Mouse (Mus musculus) thymus, postnatal 14 days (tissue): ENCODE measurements around the gene Zc3hav1l.
A peak's percentile ranks its signal among the peaks of the same experiment; 100 is the strongest.

Source experiments
- DNase-seq: peaks from one replicate; pipeline ENCODE4 v3.0.0; 2021

The Zc3hav1l gene

GRCm38 (mm10) chr6:38298761-38299401, at the start of gene Zc3hav1l:
Gene Zc3hav1l (minus strand): TSS chr6:38299259.
- peak; percentile 70 for DNase-seq

GRCm38 (mm10) chr6:38347875-38348274, 48.8 kb upstream of the Zc3hav1l start:
- DNase-seq = no peak

- DNase-seq = peak; percentile 55
Observed at GRCm38 (mm10) chr6:38345796-38346195, 46.7 kb upstream of the Zc3hav1l start.

- DNase-seq = no peak
Observed at GRCm38 (mm10) chr6:38344006-38344670, 45.1 kb upstream of the Zc3hav1l start.

DNA sequence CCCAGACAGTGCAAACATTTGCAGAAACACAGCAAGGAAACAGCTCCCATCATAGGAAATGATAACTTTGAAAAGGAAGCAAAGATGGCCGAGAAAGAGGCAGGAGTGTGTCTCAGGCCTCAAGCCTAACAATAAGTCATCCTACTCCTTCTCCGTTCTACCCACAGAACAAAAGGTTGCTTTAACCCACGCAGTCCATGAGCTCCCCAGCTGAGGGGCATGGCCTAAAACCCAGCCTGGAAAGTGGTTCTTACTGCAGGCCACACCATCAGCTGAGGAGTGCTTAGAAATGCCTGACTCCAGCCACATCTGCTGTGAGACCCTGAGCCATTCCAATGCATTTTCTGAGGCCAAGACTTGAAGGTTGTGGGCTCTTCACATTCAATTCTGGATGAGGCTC, 44.5 kb upstream of the Zc3hav1l start:
- DNase-seq = no peak

GRCm38 (mm10) chr6:38342666-38342992, 43.6 kb upstream of the Zc3hav1l start:
- no peak for DNase-seq

- peak; percentile 20 for DNase-seq
Observed at GRCm38 (mm10) chr6:38341751-38342665, 42.9 kb upstream of the Zc3hav1l start.

- DNase-seq = no peak
Observed at GRCm38 (mm10) chr6:38339078-38339477, 40.0 kb upstream of the Zc3hav1l start.

DNA sequence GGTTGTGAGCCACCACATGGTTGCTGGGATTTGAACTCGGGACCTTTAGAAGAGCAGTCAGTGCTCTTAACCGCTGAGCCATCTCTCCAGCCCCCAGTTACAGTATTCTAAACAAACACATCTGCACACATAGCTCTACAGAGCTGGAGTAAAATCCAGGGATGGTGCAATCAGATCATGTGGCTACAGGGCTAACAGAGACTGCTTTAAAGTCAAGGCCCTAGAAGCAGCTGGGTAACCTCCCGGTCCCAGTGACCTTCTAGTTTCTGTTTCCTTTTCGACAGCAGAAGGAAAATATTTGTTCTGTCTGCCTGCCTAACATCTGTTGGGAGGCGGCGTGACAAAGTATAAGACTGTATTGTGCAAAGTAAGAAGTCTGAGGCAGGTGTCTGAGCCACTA, 38.9 kb upstream of the Zc3hav1l start:
- DNase-seq = no peak

- DNase-seq = peak; percentile 20
Observed at GRCm38 (mm10) chr6:38337166-38337705, 38.2 kb upstream of the Zc3hav1l start.

- no peak for DNase-seq
Observed at GRCm38 (mm10) chr6:38335264-38335663, 36.2 kb upstream of the Zc3hav1l start.

- peak; percentile 20 for DNase-seq
Observed at GRCm38 (mm10) chr6:38326596-38326995, 27.5 kb upstream of the Zc3hav1l start.

GRCm38 (mm10) chr6:38320621-38321020, 21.6 kb upstream of the Zc3hav1l start:
- no peak for DNase-seq

- peak; percentile 37 for DNase-seq
Observed at GRCm38 (mm10) chr6:38316050-38316449, 17.0 kb upstream of the Zc3hav1l start.

GRCm38 (mm10) chr6:38309741-38310140, 10.7 kb upstream of the Zc3hav1l start:
- DNase-seq = peak; percentile 69

DNA sequence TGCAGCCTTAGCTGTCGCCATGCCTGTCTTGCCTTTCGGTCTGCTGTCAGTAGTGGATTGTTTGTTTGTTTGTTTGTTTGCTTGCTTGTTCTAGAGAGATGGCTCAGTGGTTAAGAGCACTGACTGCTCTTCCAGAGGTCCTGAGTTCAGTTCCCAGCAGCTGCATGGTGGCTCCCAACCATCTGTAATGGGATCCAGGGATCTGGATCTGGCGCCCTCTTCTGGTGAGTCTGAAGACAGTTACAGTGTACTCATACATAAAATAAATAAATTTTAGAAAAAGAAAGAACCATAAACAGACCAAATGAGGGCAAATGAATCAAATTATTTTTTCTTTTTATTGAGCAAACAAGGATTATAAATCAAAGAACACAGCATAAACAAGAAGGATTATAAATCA, 5.9 kb upstream of the Zc3hav1l start:
- DNase-seq = peak; percentile 27

- peak; percentile 13 for DNase-seq
Observed at GRCm38 (mm10) chr6:38298246-38298635, 818 bp downstream of the Zc3hav1l start.

GRCm38 (mm10) chr6:38297580-38298245, 1.3 kb downstream of the Zc3hav1l start:
- no peak for DNase-seq

DNA sequence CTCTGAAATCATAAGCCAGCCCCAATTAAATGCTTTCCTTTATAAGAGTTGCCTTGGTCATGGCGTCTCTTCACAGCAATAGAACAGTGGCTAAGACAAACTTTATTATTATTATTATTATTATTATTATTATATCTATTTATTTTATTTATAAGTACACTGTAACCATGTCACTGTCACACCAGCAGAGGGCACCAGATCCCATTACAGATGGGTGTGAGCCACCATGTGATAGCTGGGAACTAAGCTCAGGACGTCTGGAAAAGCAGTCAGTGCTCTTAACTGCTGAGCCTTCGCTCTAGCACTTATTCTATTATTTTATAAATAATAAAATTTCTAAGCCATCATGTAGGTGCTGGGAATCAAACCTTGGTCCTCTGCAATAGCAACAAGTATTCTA, 5.4 kb downstream of the Zc3hav1l start:
- DNase-seq = no peak

- no peak for DNase-seq
Observed at GRCm38 (mm10) chr6:38292871-38293646, 6.0 kb downstream of the Zc3hav1l start.

DNA sequence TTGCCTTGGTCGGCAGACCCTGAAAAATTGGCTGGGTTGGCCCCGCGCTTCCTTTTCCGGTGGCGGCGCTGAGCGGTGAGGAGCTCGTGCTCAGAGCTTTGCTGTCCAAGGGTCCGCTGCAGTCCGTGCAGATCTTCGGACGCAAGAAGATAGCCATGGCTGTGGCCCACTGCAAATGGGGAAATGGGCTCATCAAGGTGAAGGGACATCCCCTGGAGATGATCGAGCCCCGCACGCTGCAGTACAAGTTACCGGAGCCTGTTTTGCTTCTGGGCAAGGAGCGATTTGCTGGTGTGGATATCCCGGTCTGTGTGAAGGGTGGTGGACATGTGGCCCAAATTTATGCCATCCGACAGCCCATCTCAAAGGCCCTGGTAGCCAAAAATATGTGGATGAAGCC, 14.6 kb downstream of the Zc3hav1l start:
- no peak for DNase-seq

DNA sequence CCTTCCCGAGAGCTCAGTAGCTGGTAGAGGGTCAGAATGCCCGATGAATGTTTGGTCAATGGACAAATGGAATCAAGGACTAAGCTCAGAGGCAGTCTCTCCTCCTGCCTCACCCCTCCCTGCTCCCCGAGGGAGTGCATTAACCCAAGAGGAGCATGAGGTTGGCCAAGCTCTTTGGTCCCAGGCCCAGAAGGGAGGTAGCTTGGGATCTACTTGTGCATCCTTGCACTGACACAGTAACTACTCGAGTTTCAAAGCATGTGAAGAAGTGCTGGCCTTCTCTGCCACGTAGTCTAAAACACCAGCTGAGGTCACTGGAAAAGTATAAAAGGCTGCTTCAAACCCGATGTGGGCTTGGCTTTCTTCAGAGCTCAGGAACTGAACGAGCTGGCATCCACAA, 34.6 kb downstream of the Zc3hav1l start:
- DNase-seq = no peak
